Mouse (Mus musculus): ENCODE measurements around the gene Aldh3b2. TPM values are rescaled to one million over a fixed set of nuclear protein-coding genes. Genes with fewer than 3 reads are reported as not detected.

Gene Aldh3b2
- polyA plus RNA-seq, 1 experiment from 2014 or later = 0.62 TPM

- Histone ChIP-seq H3K9ac (no peak overlapping the region), H3K36me3 (ENCODE audit: insufficient read depth) (no peaks in the 10 kb centered on the region), H3K9me3 (ENCODE audit: low read depth, low read length) (no peaks in the 10 kb centered on the region), H3K4me2 (no peak overlapping the region), H3K4me3 (ENCODE audit: low read depth, low read length) (no peak overlapping the region), H3K27me3 (ENCODE audit: insufficient read depth, low read length) (no peaks in the 10 kb centered on the region), H3K27ac (ENCODE audit: low read depth) (no peak overlapping the region), H3K4me1 (ENCODE audit: insufficient read depth) (peaks cover 16% of the 10 kb centered on the region)
- DNase-seq (no peak), ATAC-seq (ENCODE audit: insufficient read depth) (no peak)
- TF ChIP-seq CTCF (IDR thresholded peaks at IDR 0.05; ENCODE audit: low read depth) = no peak
- 63% methylated on average over 6 of the region's 6 CpGs for WGBS
Observed at GRCm38 (mm10) chr19:3926685-3927084, 45.4 kb upstream of the Aldh3b2 start.

GRCm38 (mm10) chr19:3927989-3928388 lies 44.1 kb upstream of the Aldh3b2 start:
- Histone ChIP-seq H3K4me2 (no peak overlapping the region), H3K9ac (no peak overlapping the region), H3K4me3 (ENCODE audit: low read depth, low read length) (no peak overlapping the region), H3K9me3 (ENCODE audit: low read depth, low read length) (no peaks in the 10 kb centered on the region), H3K27me3 (ENCODE audit: insufficient read depth, low read length) (no peaks in the 10 kb centered on the region), H3K4me1 (ENCODE audit: insufficient read depth) (peaks cover 16% of the 10 kb centered on the region), H3K36me3 (ENCODE audit: insufficient read depth) (no peaks in the 10 kb centered on the region), H3K27ac (ENCODE audit: low read depth) (no peak overlapping the region)
- DNase-seq (no peak), ATAC-seq (ENCODE audit: insufficient read depth) (no peak)
- TF ChIP-seq CTCF (IDR thresholded peaks at IDR 0.05; ENCODE audit: low read depth) = no peak
- WGBS = 85% methylated on average over 4 of the region's 4 CpGs

- no peak for TF ChIP-seq CTCF (IDR thresholded peaks at IDR 0.05; ENCODE audit: low read depth)
- DNase-seq (no peak), ATAC-seq (ENCODE audit: insufficient read depth) (no peak)
- H3K4me1 ChIP-seq (ENCODE audit: insufficient read depth) = peaks cover 16% of the 10 kb centered on the region
- H3K4me3 ChIP-seq (ENCODE audit: low read depth, low read length) = no peak overlapping the region
- WGBS = 82% methylated on average over 4 of the region's 4 CpGs
- no peaks in the 10 kb centered on the region for H3K9me3 ChIP-seq (ENCODE audit: low read depth, low read length)
- peak overlapping the region; percentile 27; the same call in 1 of the 2 replicates for H3K4me2 ChIP-seq
- H3K9ac ChIP-seq = no peak overlapping the region
- no peaks in the 10 kb centered on the region for H3K27me3 ChIP-seq (ENCODE audit: insufficient read depth, low read length)
- H3K36me3 ChIP-seq (ENCODE audit: insufficient read depth) = no peaks in the 10 kb centered on the region
- peak overlapping the region; percentile 89; the same call in 1 of the 2 replicates for H3K27ac ChIP-seq (ENCODE audit: low read depth)
Observed at GRCm38 (mm10) chr19:3928779-3929178, 43.3 kb upstream of the Aldh3b2 start.

- ATAC-seq (ENCODE audit: insufficient read depth) = peak; percentile 73
- H3K9me3 ChIP-seq (ENCODE audit: low read depth, low read length) = no peaks in the 10 kb centered on the region
- H3K27ac ChIP-seq (ENCODE audit: low read depth) = peak within 1 kb of the TSS; percentile 89
- H3K4me2 ChIP-seq = peak within 1 kb of the TSS; percentile 27; the same call in 1 of the 2 replicates
- no peak within 1 kb of the TSS for H3K4me3 ChIP-seq (ENCODE audit: low read depth, low read length)
- H3K36me3 ChIP-seq (ENCODE audit: insufficient read depth) = no peaks in the 10 kb centered on the region
- H3K27me3 ChIP-seq (ENCODE audit: insufficient read depth, low read length) = no peaks in the 10 kb centered on the region
- peak; percentile 87 for DNase-seq
- peaks cover 16% of the 10 kb centered on the region for H3K4me1 ChIP-seq (ENCODE audit: insufficient read depth)
- no peak for TF ChIP-seq CTCF (IDR thresholded peaks at IDR 0.05; ENCODE audit: low read depth)
- WGBS = 32% methylated on average over 12 of the region's 12 CpGs
- H3K9ac ChIP-seq = no peak within 1 kb of the TSS
Observed at GRCm38 (mm10) chr19:3929211-3929941, 42.8 kb upstream of the Aldh3b2 start, which contains the start of gene Aldh3b1. Gene Aldh3b1, minus strand, starts transcription at chr19:3929808.

- Histone ChIP-seq H3K4me2 (peak overlapping the region; percentile 27; the same call in 1 of the 2 replicates), H3K4me1 (ENCODE audit: insufficient read depth) (peaks cover 19% of the 10 kb centered on the region), H3K9me3 (ENCODE audit: low read depth, low read length) (no peaks in the 10 kb centered on the region), H3K9ac (no peak overlapping the region), H3K27me3 (ENCODE audit: insufficient read depth, low read length) (no peaks in the 10 kb centered on the region), H3K4me3 (ENCODE audit: low read depth, low read length) (no peak overlapping the region), H3K36me3 (ENCODE audit: insufficient read depth) (no peaks in the 10 kb centered on the region), H3K27ac (ENCODE audit: low read depth) (peak overlapping the region; percentile 89)
- WGBS = 52% methylated on average over 21 of the region's 21 CpGs
- DNase-seq (peak; percentile 61), ATAC-seq (ENCODE audit: insufficient read depth) (no peak)
- TF ChIP-seq CTCF (IDR thresholded peaks at IDR 0.05; ENCODE audit: low read depth) = no peak
Observed at GRCm38 (mm10) chr19:3930262-3931057, 41.7 kb upstream of the Aldh3b2 start.

- Histone ChIP-seq H3K4me2 (no peak overlapping the region), H3K27me3 (ENCODE audit: insufficient read depth, low read length) (no peaks in the 10 kb centered on the region), H3K9ac (no peak overlapping the region), H3K27ac (ENCODE audit: low read depth) (no peak overlapping the region), H3K4me3 (ENCODE audit: low read depth, low read length) (no peak overlapping the region), H3K36me3 (ENCODE audit: insufficient read depth) (no peaks in the 10 kb centered on the region), H3K4me1 (ENCODE audit: insufficient read depth) (peaks cover 25% of the 10 kb centered on the region), H3K9me3 (ENCODE audit: low read depth, low read length) (no peaks in the 10 kb centered on the region)
- no peak for TF ChIP-seq CTCF (IDR thresholded peaks at IDR 0.05; ENCODE audit: low read depth)
- WGBS = 87% methylated on average over 9 of the region's 9 CpGs
- DNase-seq (no peak), ATAC-seq (ENCODE audit: insufficient read depth) (no peak)
Observed at GRCm38 (mm10) chr19:3931716-3932115, 40.4 kb upstream of the Aldh3b2 start.

Measured in lung, embryonic 14.5 days (tissue).